Mouse (Mus musculus) intestine, postnatal 0 days (tissue): ENCODE results near the gene Zbtb7b. TPM values are rescaled to one million over a fixed set of nuclear protein-coding genes. Genes with fewer than 3 reads are reported as not detected.

ENCODE experiments used
- ATAC-seq: fragments of 200-750 bp; cut with Nextera tagmentation; 2 replicates; pipeline ENCODE4 v1.8.0; 2017; ENCODE audit warnings: mild to moderate bottlenecking, moderate TSS enrichment, moderate library complexity
- H3K27ac ChIP-seq: fragments of 300-500 bp; sonication (generic); 2 replicates; pipeline ENCODE4 v1.5.1; 2014; ENCODE audit warnings: mild to moderate bottlenecking, low read depth, low read length, moderate library complexity
- H3K27me3 ChIP-seq: fragments of 300-500 bp; sonication (generic); replicated peaks from 2 replicates; pipeline ENCODE4 v1.6.1; 2014; ENCODE audit warnings: low read length, mixed read lengths; ENCODE audit not compliant: control insufficient read depth, insufficient read depth
- H3K36me3 ChIP-seq: fragments of 300-500 bp; sonication (generic); 2 replicates; pipeline ENCODE4 v1.6.1; 2014; ENCODE audit warnings: mild to moderate bottlenecking, moderate library complexity; ENCODE audit not compliant: control insufficient read depth, insufficient read depth
- H3K4me1 ChIP-seq: fragments of 300-500 bp; sonication (generic); replicated peaks from 2 replicates; pipeline ENCODE4 v1.6.1; 2014; ENCODE audit warnings: antibody characterized with exemption, low read length, mixed read lengths; ENCODE audit not compliant: control insufficient read depth, insufficient read depth
- H3K4me2 ChIP-seq: fragments of 300-500 bp; sonication (generic); replicated peaks from 2 replicates; pipeline ENCODE4 v1.6.1; 2014; ENCODE audit warnings: low read depth, mild to moderate bottlenecking, moderate library complexity
- H3K4me3 ChIP-seq: fragments of 300-500 bp; sonication (generic); 2 replicates; pipeline ENCODE4 v1.5.1; 2014; ENCODE audit warnings: low read depth, low read length
- H3K9ac ChIP-seq: fragments of 300-500 bp; sonication (generic); 2 replicates; pipeline ENCODE4 v1.6.1; 2014; ENCODE audit warnings: mild to moderate bottlenecking, low read depth, low read length
- H3K9me3 ChIP-seq: fragments of 300-500 bp; sonication (generic); 2 replicates; pipeline ENCODE4 v1.6.1; 2016; ENCODE audit warnings: mixed run types; ENCODE audit not compliant: control insufficient read depth
- CTCF ChIP-seq: sonication (generic); IDR thresholded peaks from 2 replicates; pipeline ENCODE4 v1.5.1; 2016; ENCODE audit warnings: low read depth, mild to moderate bottlenecking, control low read depth, antibody characterized with exemption, moderate library complexity
- WGBS: fragments of 180-500 bp; shearing (Covaris S2); extraction: QIAGEN DNeasy Blood & Tissue Kit; methylation state at CpG from one replicate; pipeline ENCODE4 v1.1.7; 2014; 5-methylcytosine and 5-hydroxymethylcytosine counted together
- polyA plus RNA-seq: library from polyadenylated mRNA; unstranded; fragments of >200 nt; fragmentation: Nextera tagmentation; extraction: Ambion mirVana; gene quantifications from 2 replicates; pipeline ENCODE4 v1.2.1, GENCODE M21; 2015

Gene Zbtb7b
- polyA plus RNA-seq, 1 experiment from 2014 or later = 14.3 TPM

- TF ChIP-seq CTCF = 0 out of 2 replicates have a peak, but pooled peaks have one; percentile 6
- peak overlapping the region; percentile 97 for H3K27ac ChIP-seq
- peak overlapping the region; percentile 67 for H3K9ac ChIP-seq
- no peaks in the 10 kb centered on the region for H3K4me1 ChIP-seq
- no peaks in the 10 kb centered on the region for H3K27me3 ChIP-seq
- WGBS = under 1% methylated on average over 15 of the region's 15 CpGs
- H3K4me3 ChIP-seq = peak overlapping the region; percentile 76
- H3K36me3 ChIP-seq = no peaks in the 10 kb centered on the region
- ATAC-seq = peak; percentile 88
- H3K4me2 ChIP-seq = peak overlapping the region; percentile 85
- no peaks in the 10 kb centered on the region for H3K9me3 ChIP-seq
These were observed 971 bp downstream of the Zbtb7b start for GRCm38 (mm10) chr3:89393605-89394004.

GRCm38 (mm10) chr3:89392871-89393311 is 1.7 kb downstream of the Zbtb7b start:
- Histone ChIP-seq H3K9me3 (no peaks in the 10 kb centered on the region), H3K4me1 (no peaks in the 10 kb centered on the region), H3K36me3 (no peaks in the 10 kb centered on the region), H3K27ac (peak overlapping the region; percentile 97), H3K9ac (peak overlapping the region; percentile 83), H3K4me3 (peak overlapping the region; percentile 76), H3K27me3 (no peaks in the 10 kb centered on the region), H3K4me2 (peak overlapping the region; percentile 85)
- no peak for TF ChIP-seq CTCF
- no peak for ATAC-seq
- 0% methylated on average over 18 of the region's 24 CpGs for WGBS

- peak overlapping the region; percentile 85 for H3K4me2 ChIP-seq
- H3K36me3 ChIP-seq = no peaks in the 10 kb centered on the region
- ATAC-seq = no peak
- 0 out of 2 replicates have a peak, but pooled peaks have one; percentile 11 for TF ChIP-seq CTCF
- peaks cover 4% of the 10 kb centered on the region; the same call in 1 of the 2 replicates for H3K4me1 ChIP-seq
- peak overlapping the region; percentile 97 for H3K27ac ChIP-seq
- WGBS = 1% methylated on average over 55 of the region's 56 CpGs
- H3K9ac ChIP-seq = peak overlapping the region; percentile 83
- H3K4me3 ChIP-seq = peak overlapping the region; percentile 76
- H3K9me3 ChIP-seq = no peaks in the 10 kb centered on the region
- no peaks in the 10 kb centered on the region for H3K27me3 ChIP-seq
These were observed 2.7 kb downstream of the Zbtb7b start for GRCm38 (mm10) chr3:89391663-89392511.

GRCm38 (mm10) chr3:89390699-89391662 is 3.6 kb downstream of the Zbtb7b start:
- Histone ChIP-seq H3K9me3 (no peaks in the 10 kb centered on the region), H3K4me3 (peak overlapping the region; percentile 76), H3K27me3 (no peaks in the 10 kb centered on the region), H3K9ac (peak overlapping the region; percentile 83), H3K27ac (peak overlapping the region; percentile 97), H3K4me1 (peaks cover 6% of the 10 kb centered on the region; the same call in 1 of the 2 replicates), H3K4me2 (peak overlapping the region; percentile 85), H3K36me3 (no peaks in the 10 kb centered on the region)
- WGBS = 16% methylated on average over 19 of the region's 19 CpGs
- no peak for ATAC-seq
- no peak for TF ChIP-seq CTCF

- ATAC-seq = no peak
These were observed 4.5 kb downstream of the Zbtb7b start for GRCm38 (mm10) chr3:89390111-89390515.

More at GRCm38 (mm10) chr3:89390111-89390515, 4.5 kb downstream of the Zbtb7b start:
- TF ChIP-seq CTCF = no peak
- H3K27ac ChIP-seq = peak overlapping the region; percentile 97
- 17% methylated on average over 5 of the region's 5 CpGs for WGBS
- H3K4me2 ChIP-seq = peak overlapping the region; percentile 85
- H3K9ac ChIP-seq = peak overlapping the region; percentile 83; the same call in 1 of the 2 replicates
- no peaks in the 10 kb centered on the region for H3K9me3 ChIP-seq
- H3K27me3 ChIP-seq = no peaks in the 10 kb centered on the region
- peak overlapping the region; percentile 76 for H3K4me3 ChIP-seq
- H3K36me3 ChIP-seq = no peaks in the 10 kb centered on the region; the same call in 1 of the 2 replicates
- H3K4me1 ChIP-seq = peaks cover 6% of the 10 kb centered on the region; the same call in 1 of the 2 replicates
